Mouse (Mus musculus): Measurements from ENCODE around the gene Gm47429. TPM values are rescaled to one million over a fixed set of nuclear protein-coding genes. Genes with fewer than 3 reads are reported as not detected.

Gene Gm47429
- polyA plus RNA-seq (2012; ENCODE audit: low replicate concordance), result not detected in 2 replicates

DNA sequence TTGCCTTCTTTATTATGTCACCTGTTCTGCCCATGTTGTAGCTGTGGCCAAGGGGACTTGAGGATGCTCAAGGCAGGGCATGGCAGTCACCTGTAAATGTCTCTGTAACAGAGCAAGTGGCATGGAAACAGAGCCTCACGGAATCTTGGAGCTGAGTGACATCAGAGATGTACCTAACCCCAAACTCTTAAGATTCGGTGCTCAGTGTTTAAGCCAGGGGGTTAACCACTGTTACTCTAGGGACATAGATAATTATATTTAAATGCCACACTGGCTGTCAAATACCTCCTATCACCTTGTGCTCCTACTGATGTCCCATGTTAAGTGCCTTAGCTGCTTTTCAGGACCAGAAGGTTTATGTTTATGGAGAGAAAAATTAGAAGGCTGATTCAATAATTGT, at the start of gene Gm47429:
Gene Gm47429, minus strand, starts transcription at position 101 of the 400 bp plus-strand sequence.

DNA sequence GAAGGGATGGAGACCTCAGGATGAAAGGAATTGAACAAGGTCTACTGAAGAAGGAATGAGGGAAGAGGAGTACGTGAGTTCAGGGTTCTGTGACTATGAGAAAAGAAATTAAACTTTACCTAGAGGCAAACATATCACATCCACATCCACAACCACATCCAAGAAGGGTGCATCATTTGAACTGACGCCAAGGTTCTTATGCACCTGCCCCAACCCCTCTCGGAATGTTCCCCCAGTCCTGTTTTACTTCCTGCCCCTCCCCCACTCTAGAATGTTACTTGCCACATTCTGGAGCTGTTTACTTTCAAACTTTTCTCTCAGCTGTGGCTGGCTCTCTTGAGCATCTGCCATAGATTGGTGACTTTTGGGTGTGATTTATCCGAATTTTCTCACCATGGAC, 23.3 kb upstream of the Gm47429 start, which contains the start of gene Nutm2:
Gene Nutm2, plus strand, starts transcription at position 301 of the 400 bp plus-strand sequence.

DNA sequence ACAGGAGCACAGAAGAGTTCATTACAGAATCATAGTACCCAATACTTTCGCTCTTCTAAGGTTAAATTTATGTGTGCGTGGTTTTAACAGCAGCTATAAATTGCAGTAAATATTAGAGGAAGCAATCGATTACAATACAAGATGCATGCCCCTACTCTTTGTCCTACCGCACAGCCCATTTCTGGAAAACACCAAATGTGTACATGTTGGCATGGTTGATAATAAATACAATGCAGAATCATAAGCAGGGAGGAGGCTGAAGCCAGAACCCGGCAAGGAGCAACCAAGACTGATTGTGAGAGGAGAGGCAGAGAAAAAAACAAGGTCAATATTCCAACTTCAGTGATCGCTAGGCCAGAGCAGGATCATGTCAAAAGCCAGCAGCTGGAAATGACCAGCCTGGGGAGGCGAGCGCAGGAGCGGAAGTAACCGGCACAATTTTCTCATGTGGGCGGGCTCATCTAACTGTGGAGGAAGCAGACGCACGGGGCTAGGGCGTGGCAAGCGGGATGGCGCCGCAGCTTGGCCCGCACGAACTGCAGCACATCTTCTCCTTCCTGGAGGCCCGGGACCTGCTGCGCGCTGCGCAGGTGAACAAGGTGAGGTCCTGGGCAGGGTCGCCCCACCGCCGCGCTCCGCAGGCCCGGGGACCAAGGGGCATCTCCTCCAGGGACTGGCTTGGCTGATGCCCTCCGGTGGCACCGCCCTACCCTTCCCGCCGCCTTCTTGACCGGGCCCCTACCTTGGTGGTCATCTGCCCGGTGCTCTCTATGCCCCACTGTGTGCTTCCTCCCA, 26.1 kb downstream of the Gm47429 start, which contains the start of gene Fbxw17:
Gene Fbxw17, plus strand, starts transcription at position 476 of the 795 bp plus-strand sequence.

Other genes with a start within 250 kb of the Gm47429 start
- gene Gm906, start 193.6 kb downstream of the Gm47429 start, polyA plus RNA-seq (2012; ENCODE audit: low replicate concordance), result 0.06 TPM in 1 of 2 replicates, not detected in the other
- gene Fbxw17, start 26.0 kb downstream of the Gm47429 start, polyA plus RNA-seq (2012; ENCODE audit: low replicate concordance), result 0.91 and 1.5 TPM in 2 replicates
- gene Nutm2, start 23.4 kb upstream of the Gm47429 start, polyA plus RNA-seq (2012; ENCODE audit: low replicate concordance), result not detected in 2 replicates
- not detected in 2 replicates for gene Gm904, start 199.3 kb upstream of the Gm47429 start, polyA plus RNA-seq (2012; ENCODE audit: low replicate concordance)